Mouse (Mus musculus): ENCODE data around the gene Cbfa2t2.

Cbfa2t2 gene

GRCm38 (mm10) chr2:154425522-154425921 lies 10.8 kb upstream of the Cbfa2t2 start:
- DNase-seq (ENCODE audit: low spot score in 2 of 2), result no peak

- DNase-seq (ENCODE audit: low spot score in 2 of 2), result peak in 1 of 2 experiments; percentile 65
Measured at GRCm38 (mm10) chr2:154426188-154426904, 9.9 kb upstream of the Cbfa2t2 start.

GRCm38 (mm10) chr2:154426905-154427852 lies 9.1 kb upstream of the Cbfa2t2 start:
- no peak for DNase-seq (ENCODE audit: low spot score in 2 of 2)

- DNase-seq (ENCODE audit: low spot score in 2 of 2), result peak in 1 of 2 experiments; percentile 48
Measured at GRCm38 (mm10) chr2:154427853-154428360, 8.4 kb upstream of the Cbfa2t2 start.

GRCm38 (mm10) chr2:154430566-154430965 lies 5.7 kb upstream of the Cbfa2t2 start:
- no peak for DNase-seq (ENCODE audit: low spot score in 2 of 2)

- no peak for DNase-seq (ENCODE audit: low spot score in 2 of 2)
Measured at GRCm38 (mm10) chr2:154432696-154433095, 3.6 kb upstream of the Cbfa2t2 start.

GRCm38 (mm10) chr2:154433391-154433790 lies 2.9 kb upstream of the Cbfa2t2 start:
- no peak for DNase-seq (ENCODE audit: low spot score in 2 of 2)

- no peak for DNase-seq (ENCODE audit: low spot score in 2 of 2)
Measured at GRCm38 (mm10) chr2:154434690-154435089, 1.6 kb upstream of the Cbfa2t2 start.

GRCm38 (mm10) chr2:154436076-154436457 lies 214 bp upstream of the Cbfa2t2 start:
- DNase-seq (ENCODE audit: low spot score in 2 of 2), result peak; percentile 93 to 98

- no peak for DNase-seq (ENCODE audit: low spot score in 2 of 2)
Measured at GRCm38 (mm10) chr2:154437191-154437527, 878 bp downstream of the Cbfa2t2 start.

- no peak for DNase-seq (ENCODE audit: low spot score in 2 of 2)
Measured at GRCm38 (mm10) chr2:154440453-154440852, 4.2 kb downstream of the Cbfa2t2 start.

GRCm38 (mm10) chr2:154447821-154448220 lies 11.5 kb downstream of the Cbfa2t2 start:
- no peak for DNase-seq (ENCODE audit: low spot score in 2 of 2)

GRCm38 (mm10) chr2:154448633-154449032 lies 12.4 kb downstream of the Cbfa2t2 start:
- DNase-seq (ENCODE audit: low spot score in 2 of 2), result no peak

GRCm38 (mm10) chr2:154452951-154453350 lies 16.7 kb downstream of the Cbfa2t2 start:
- no peak for DNase-seq (ENCODE audit: low spot score in 2 of 2)

- no peak for DNase-seq (ENCODE audit: low spot score in 2 of 2)
Measured at GRCm38 (mm10) chr2:154454099-154454498, 17.8 kb downstream of the Cbfa2t2 start.

- no peak for DNase-seq (ENCODE audit: low spot score in 2 of 2)
Measured at GRCm38 (mm10) chr2:154454605-154455004, 18.3 kb downstream of the Cbfa2t2 start.

- DNase-seq (ENCODE audit: low spot score in 2 of 2), result no peak
Measured at GRCm38 (mm10) chr2:154455776-154456175, 19.5 kb downstream of the Cbfa2t2 start.

- no peak for DNase-seq (ENCODE audit: low spot score in 2 of 2)
Measured at GRCm38 (mm10) chr2:154456621-154457020, 20.3 kb downstream of the Cbfa2t2 start.

GRCm38 (mm10) chr2:154459262-154459661 lies 23.0 kb downstream of the Cbfa2t2 start:
- DNase-seq (ENCODE audit: low spot score in 2 of 2), result no peak

- DNase-seq (ENCODE audit: low spot score in 2 of 2), result peak in 1 of 2 experiments; percentile 70
Measured at GRCm38 (mm10) chr2:154459851-154460250, 23.6 kb downstream of the Cbfa2t2 start.

- no peak for DNase-seq (ENCODE audit: low spot score in 2 of 2)
Measured at GRCm38 (mm10) chr2:154463621-154464198, 27.4 kb downstream of the Cbfa2t2 start.

- DNase-seq (ENCODE audit: low spot score in 2 of 2), result no peak
Measured at GRCm38 (mm10) chr2:154465914-154466335, 29.6 kb downstream of the Cbfa2t2 start.
